Mouse (Mus musculus) ES-Bruce4 (cell line): Measurements from ENCODE around the gene Ergic1. TPM values are rescaled to one million over a fixed set of nuclear protein-coding genes. Genes with fewer than 3 reads are reported as not detected.

Experiments used
- H3K27ac ChIP-seq: 2 replicates; pipeline ENCODE4 v1.5.1; 2012; ENCODE audit warnings: low read length, inconsistent platforms; ENCODE audit not compliant: insufficient read depth
- H3K27me3 ChIP-seq: 2 replicates; pipeline ENCODE4 v1.6.1; 2012; ENCODE audit warnings: mild to moderate bottlenecking, low read length, inconsistent platforms; ENCODE audit not compliant: control insufficient read depth, poor library complexity, insufficient read depth, severe bottlenecking
- H3K36me3 ChIP-seq: 2 replicates; pipeline ENCODE4 v1.6.1; 2012; ENCODE audit warnings: inconsistent platforms, mild to moderate bottlenecking, low read length, moderate library complexity; ENCODE audit not compliant: control insufficient read depth, poor library complexity, insufficient read depth, severe bottlenecking
- H3K4me1 ChIP-seq: one replicate; pipeline ENCODE4 v1.8.1; 2011; ENCODE audit warnings: low read length; ENCODE audit not compliant: control insufficient read depth, insufficient read depth
- H3K4me3 ChIP-seq: 2 replicates; pipeline ENCODE4 v1.5.1; 2011; ENCODE audit warnings: low read depth, mild to moderate bottlenecking, low read length
- H3K9ac ChIP-seq: 2 replicates; pipeline ENCODE4 v1.6.1; 2012; ENCODE audit warnings: low read depth, mild to moderate bottlenecking, inconsistent platforms; ENCODE audit not compliant: poor library complexity, severe bottlenecking
- H3K9me3 ChIP-seq: replicated peaks from 2 replicates; pipeline ENCODE4 v1.6.1; 2012; ENCODE audit warnings: mild to moderate bottlenecking, low read length, inconsistent platforms; ENCODE audit not compliant: control insufficient read depth, poor library complexity, insufficient read depth, severe bottlenecking
- CTCF ChIP-seq: IDR thresholded peaks from one replicate; pipeline ENCODE4 v1.8.1; 2011; ENCODE audit warnings: low read depth, low read length
- EP300 ChIP-seq: IDR thresholded peaks from 2 replicates; pipeline ENCODE4 v1.6.1; 2011; ENCODE audit warnings: low read depth, low read length; ENCODE audit not compliant: insufficient read depth
- POLR2A ChIP-seq: IDR thresholded peaks from one replicate; pipeline ENCODE4 v1.8.1; 2011; ENCODE audit warnings: low read length; ENCODE audit not compliant: insufficient read depth
- polyA plus RNA-seq: library from polyadenylated mRNA; stranded (reverse); fragments of >200 nt; gene quantifications from 2 replicates; pipeline ENCODE4 v1.2.4, GENCODE M21; 2011; ENCODE audit warnings: low read depth; ENCODE audit not compliant: missing spikeins, insufficient read depth, insufficient read length

Gene Ergic1
- polyA plus RNA-seq, 1 experiment = 166 TPM

DNA sequence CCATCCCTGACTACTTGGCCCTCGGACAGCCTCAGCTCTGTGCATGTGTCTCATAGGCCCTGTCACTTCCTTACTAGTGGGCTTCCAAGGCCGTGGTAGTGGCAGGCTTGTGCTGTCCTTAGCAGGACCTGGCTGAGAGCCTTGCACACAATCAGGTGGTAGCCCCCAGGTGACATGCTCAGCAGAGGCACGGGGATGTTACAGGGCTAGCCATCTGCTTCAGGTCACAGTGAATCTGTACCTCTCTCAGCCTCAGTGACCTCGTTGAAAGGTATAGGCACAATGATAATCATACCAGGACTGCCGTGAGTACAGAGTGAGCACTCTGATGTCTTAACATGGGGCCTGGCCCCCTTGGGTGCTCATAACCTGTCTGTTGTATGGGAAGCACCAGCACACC, 13.4 kb downstream of the Ergic1 start:
- no peak overlapping the region for H3K4me3 ChIP-seq
- 0 out of 2 replicates have a peak, but pooled peaks cover 6% of the 10 kb centered on the region for H3K36me3 ChIP-seq
- no peaks in the 10 kb centered on the region for H3K27me3 ChIP-seq
- no peak overlapping the region for H3K27ac ChIP-seq
- no peak overlapping the region for H3K9ac ChIP-seq
- TF ChIP-seq POLR2A (no peak), CTCF (no peak), EP300 (no peak)
- peaks cover 15% of the 10 kb centered on the region for H3K4me1 ChIP-seq
- H3K9me3 ChIP-seq = no peaks in the 10 kb centered on the region

DNA sequence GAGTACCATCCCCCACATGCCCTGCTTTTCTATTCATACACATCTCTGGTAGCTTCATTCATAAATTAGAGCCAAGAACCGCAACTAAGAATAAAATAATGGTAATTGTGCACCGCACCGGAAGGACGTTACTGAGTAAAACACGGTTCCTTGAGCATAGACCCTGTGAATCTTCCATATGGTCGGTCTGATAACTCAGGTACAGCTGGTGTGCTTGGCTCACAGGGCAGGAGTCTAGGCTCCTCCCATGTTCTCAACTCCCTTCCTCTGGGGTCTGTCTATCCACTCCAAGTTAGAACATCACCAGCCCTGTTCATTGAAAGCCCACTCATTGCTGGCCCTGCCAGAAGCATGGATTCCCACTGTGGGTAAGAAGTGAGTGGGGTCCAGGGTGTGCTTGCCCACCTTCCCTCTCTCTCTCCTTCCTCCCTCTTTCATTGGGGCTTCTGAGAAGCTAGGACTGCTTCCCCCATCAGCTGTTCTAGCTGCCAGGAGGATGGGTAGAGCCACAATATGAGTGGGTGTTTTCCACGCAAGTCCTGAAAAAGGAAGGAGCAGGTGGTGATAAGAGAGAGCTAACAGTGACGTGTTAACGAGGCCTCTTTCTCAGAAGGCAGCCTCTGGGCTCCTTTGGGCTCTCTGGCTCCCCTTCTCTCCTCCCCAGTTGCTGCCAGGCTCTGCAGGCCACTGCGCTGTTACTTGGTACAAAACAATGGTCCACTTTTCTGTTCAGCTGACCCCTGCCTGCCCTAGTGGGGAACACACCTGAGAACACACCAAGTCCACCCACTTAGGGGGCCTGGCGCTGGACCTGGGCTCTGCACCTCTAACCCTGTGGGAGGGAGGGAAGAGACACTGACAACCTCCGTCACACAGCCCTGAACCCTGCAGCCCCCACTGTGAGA, 14.7 kb downstream of the Ergic1 start:
- Histone ChIP-seq H3K4me1 (peaks cover 18% of the 10 kb centered on the region), H3K9me3 (no peaks in the 10 kb centered on the region), H3K27me3 (no peaks in the 10 kb centered on the region), H3K4me3 (no peak overlapping the region), H3K9ac (no peak overlapping the region), H3K36me3 (0 out of 2 replicates have a peak, but pooled peaks cover 6% of the 10 kb centered on the region), H3K27ac (no peak overlapping the region)
- TF ChIP-seq CTCF (no peak), EP300 (no peak), POLR2A (no peak)

DNA sequence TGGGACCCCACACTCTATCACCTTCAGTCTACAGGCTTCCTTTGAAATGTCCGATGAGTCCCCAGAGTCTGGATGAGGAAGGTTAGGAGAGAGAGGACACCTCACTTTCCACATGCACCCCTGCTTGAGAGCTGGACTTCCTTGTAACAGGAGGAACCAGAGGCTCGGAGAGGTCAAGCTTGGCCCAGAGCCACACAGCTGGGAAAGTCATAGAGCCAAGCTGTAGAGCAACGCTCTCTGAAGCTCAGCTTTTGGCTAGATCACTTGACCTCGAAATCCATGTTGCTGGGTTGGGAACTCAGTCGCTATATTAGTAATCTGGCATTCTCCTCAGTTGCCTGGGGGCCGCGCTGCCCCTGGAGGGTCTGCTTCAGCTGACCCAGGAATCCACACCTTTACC, 15.5 kb downstream of the Ergic1 start:
- Histone ChIP-seq H3K9me3 (no peaks in the 10 kb centered on the region), H3K27me3 (no peaks in the 10 kb centered on the region), H3K27ac (no peak overlapping the region), H3K4me3 (no peak overlapping the region), H3K9ac (no peak overlapping the region), H3K4me1 (peaks cover 15% of the 10 kb centered on the region), H3K36me3 (0 out of 2 replicates have a peak, but pooled peaks cover 6% of the 10 kb centered on the region)
- no peak for TF ChIP-seq CTCF
- TF ChIP-seq POLR2A = no peak
- TF ChIP-seq EP300 = no peak

DNA sequence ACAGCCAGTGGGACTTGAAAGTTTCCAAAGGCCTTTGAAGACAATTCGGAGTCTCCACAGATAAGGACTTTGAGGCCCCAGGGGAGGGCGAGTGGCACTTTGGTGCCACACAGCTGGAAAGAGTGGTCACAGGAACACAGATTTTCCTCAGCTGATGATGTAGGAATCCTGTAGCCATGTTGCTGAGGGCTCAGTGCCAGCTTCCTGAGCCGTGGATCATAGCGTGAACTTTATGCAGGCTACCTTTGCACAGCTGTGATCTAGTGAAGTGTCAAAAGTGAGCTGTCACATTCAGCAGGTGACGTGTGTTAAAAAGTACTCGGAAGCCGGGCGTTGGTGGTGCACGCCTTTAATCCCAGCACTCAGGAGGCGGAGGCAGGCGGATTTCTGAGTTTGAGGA, 16.0 kb downstream of the Ergic1 start:
- H3K4me1 ChIP-seq = peaks cover 17% of the 10 kb centered on the region
- H3K36me3 ChIP-seq = 0 out of 2 replicates have a peak, but pooled peaks cover 6% of the 10 kb centered on the region
- H3K4me3 ChIP-seq = no peak overlapping the region
- H3K27me3 ChIP-seq = no peaks in the 10 kb centered on the region
- no peak for TF ChIP-seq CTCF
- TF ChIP-seq EP300 = no peak
- TF ChIP-seq POLR2A = no peak
- no peak overlapping the region for H3K27ac ChIP-seq
- H3K9me3 ChIP-seq = no peaks in the 10 kb centered on the region
- no peak overlapping the region for H3K9ac ChIP-seq

DNA sequence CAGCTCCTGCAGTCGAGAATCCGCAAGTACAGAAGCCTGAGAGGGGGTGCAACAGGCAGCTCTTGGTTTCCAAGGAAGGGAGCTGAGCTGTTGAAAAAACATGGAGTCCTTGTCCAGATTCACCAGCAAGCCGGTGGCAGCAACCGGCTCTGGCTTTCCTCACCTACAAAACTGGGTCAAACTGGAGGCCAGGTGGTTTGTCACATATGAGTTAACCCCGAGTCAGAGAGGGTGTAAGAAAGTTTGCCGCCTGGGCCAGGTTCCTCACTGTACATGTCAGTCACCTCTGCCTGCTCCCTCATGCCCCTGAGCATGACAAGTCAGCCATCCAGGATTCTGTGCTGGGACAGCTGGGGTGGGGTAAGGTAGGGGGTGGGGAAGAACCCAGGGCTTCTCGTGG, 16.9 kb downstream of the Ergic1 start:
- Histone ChIP-seq H3K27me3 (no peaks in the 10 kb centered on the region), H3K9ac (no peak overlapping the region), H3K4me1 (peaks cover 24% of the 10 kb centered on the region), H3K9me3 (no peaks in the 10 kb centered on the region), H3K27ac (no peak overlapping the region), H3K36me3 (0 out of 2 replicates have a peak, but pooled peaks cover 6% of the 10 kb centered on the region), H3K4me3 (no peak overlapping the region)
- TF ChIP-seq CTCF = no peak
- no peak for TF ChIP-seq POLR2A
- no peak for TF ChIP-seq EP300

DNA sequence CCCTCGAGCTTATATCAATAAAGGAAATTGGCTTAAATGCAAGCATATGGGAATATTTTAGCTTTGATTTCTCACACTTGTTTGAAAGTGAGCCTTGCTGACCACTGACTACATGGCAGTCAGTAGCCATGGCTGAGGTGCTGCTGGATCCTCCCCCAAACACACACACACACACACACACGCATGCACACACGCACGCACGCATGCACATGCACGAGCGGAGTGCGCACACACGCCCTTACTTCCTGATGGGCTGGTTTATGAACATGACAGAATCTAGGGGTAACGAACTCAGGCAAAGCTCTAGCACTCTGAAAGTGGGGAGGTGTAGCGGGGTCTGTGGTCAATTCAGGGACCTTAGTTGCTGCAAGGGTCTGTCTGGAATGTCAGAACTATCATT, 17.5 kb downstream of the Ergic1 start:
- Histone ChIP-seq H3K9ac (no peak overlapping the region), H3K36me3 (0 out of 2 replicates have a peak, but pooled peaks cover 6% of the 10 kb centered on the region), H3K9me3 (no peaks in the 10 kb centered on the region), H3K4me3 (no peak overlapping the region), H3K27ac (no peak overlapping the region), H3K4me1 (peaks cover 30% of the 10 kb centered on the region), H3K27me3 (no peaks in the 10 kb centered on the region)
- TF ChIP-seq POLR2A (no peak), EP300 (no peak), CTCF (no peak)
